Mouse (Mus musculus) neural tube, embryonic 13.5 days (tissue): ENCODE data around the gene Cybrd1. TPM values are rescaled to one million over a fixed set of nuclear protein-coding genes. Genes with fewer than 3 reads are reported as not detected.

ENCODE experiments used
- ATAC-seq: fragments of 200-750 bp; cut with Nextera tagmentation; 2 replicates; pipeline ENCODE4 v1.8.0; 2017; ENCODE audit warnings: low read depth, mild to moderate bottlenecking, moderate TSS enrichment, moderate library complexity
- H3K27ac ChIP-seq: fragments of 300-500 bp; sonication (generic); replicated peaks from 2 replicates; pipeline ENCODE4 v1.5.1; 2015; ENCODE audit warnings: moderate library complexity, mild to moderate bottlenecking, inconsistent platforms
- H3K27me3 ChIP-seq: fragments of 300-500 bp; sonication (generic); 2 replicates; pipeline ENCODE4 v1.6.1; 2015; ENCODE audit warnings: mild to moderate bottlenecking, inconsistent platforms
- H3K36me3 ChIP-seq: fragments of 300-500 bp; sonication (generic); 2 replicates; pipeline ENCODE4 v1.6.1; 2015; ENCODE audit warnings: mild to moderate bottlenecking, inconsistent platforms
- H3K4me1 ChIP-seq: fragments of 300-500 bp; sonication (generic); replicated peaks from 2 replicates; pipeline ENCODE4 v1.6.1; 2015; ENCODE audit warnings: inconsistent platforms
- H3K4me2 ChIP-seq: fragments of 300-500 bp; sonication (generic); 2 replicates; pipeline ENCODE4 v1.6.1; 2015; ENCODE audit warnings: inconsistent platforms, mild to moderate bottlenecking, moderate library complexity
- H3K4me3 ChIP-seq: fragments of 300-500 bp; sonication (generic); 2 replicates; pipeline ENCODE4 v1.5.1; 2015; ENCODE audit warnings: mild to moderate bottlenecking, inconsistent platforms
- H3K9ac ChIP-seq: fragments of 300-500 bp; sonication (generic); 2 replicates; pipeline ENCODE4 v1.6.1; 2015; ENCODE audit warnings: moderate library complexity, mild to moderate bottlenecking, inconsistent platforms
- H3K9me3 ChIP-seq: fragments of 300-500 bp; sonication (generic); 2 replicates; pipeline ENCODE4 v1.6.1; 2016; ENCODE audit warnings: inconsistent platforms
- WGBS: fragments of 180-500 bp; shearing (Covaris S2); methylation state at CpG from one replicate; pipeline ENCODE4 v1.1.7; 2015; 5-methylcytosine and 5-hydroxymethylcytosine counted together
- polyA plus RNA-seq: library from polyadenylated mRNA; unstranded; fragments of >200 nt; fragmentation: Nextera tagmentation; extraction: Ambion mirVana; gene quantifications from 2 replicates; pipeline ENCODE4 v1.2.1, GENCODE M21; 2015

Gene Cybrd1
- polyA plus RNA-seq, 1 experiment from 2014 or later = 2.7 TPM

DNA sequence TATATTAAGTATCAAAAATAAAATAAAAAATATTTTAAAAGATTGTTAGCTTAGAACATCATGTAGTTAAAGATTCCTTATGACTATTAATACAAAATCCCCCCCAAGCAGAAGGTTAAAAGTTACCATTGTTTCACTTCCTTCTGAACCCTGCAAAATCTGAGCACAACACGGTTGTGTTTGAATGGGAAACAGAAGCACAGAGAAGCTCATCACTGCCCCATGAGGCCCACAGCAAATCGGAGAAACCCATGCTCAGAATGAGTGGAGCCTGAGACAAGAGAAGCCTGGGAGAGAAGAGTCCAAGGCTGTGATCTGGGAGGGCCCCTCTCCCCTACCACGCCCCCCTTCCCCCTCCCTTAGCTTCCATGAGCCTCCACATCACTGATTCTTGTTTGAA lies 13.0 kb upstream of the Cybrd1 start:
- no peaks in the 10 kb centered on the region for H3K27me3 ChIP-seq
- no peaks in the 10 kb centered on the region for H3K4me1 ChIP-seq
- H3K4me2 ChIP-seq = no peak overlapping the region
- no peak for ATAC-seq
- H3K9me3 ChIP-seq = no peaks in the 10 kb centered on the region
- 75% methylated on average over 3 of the region's 3 CpGs for WGBS
- no peak overlapping the region for H3K4me3 ChIP-seq
- no peak overlapping the region for H3K27ac ChIP-seq
- H3K9ac ChIP-seq = no peak overlapping the region
- H3K36me3 ChIP-seq = peaks cover 10% of the 10 kb centered on the region; the same call in 1 of the 2 replicates

DNA sequence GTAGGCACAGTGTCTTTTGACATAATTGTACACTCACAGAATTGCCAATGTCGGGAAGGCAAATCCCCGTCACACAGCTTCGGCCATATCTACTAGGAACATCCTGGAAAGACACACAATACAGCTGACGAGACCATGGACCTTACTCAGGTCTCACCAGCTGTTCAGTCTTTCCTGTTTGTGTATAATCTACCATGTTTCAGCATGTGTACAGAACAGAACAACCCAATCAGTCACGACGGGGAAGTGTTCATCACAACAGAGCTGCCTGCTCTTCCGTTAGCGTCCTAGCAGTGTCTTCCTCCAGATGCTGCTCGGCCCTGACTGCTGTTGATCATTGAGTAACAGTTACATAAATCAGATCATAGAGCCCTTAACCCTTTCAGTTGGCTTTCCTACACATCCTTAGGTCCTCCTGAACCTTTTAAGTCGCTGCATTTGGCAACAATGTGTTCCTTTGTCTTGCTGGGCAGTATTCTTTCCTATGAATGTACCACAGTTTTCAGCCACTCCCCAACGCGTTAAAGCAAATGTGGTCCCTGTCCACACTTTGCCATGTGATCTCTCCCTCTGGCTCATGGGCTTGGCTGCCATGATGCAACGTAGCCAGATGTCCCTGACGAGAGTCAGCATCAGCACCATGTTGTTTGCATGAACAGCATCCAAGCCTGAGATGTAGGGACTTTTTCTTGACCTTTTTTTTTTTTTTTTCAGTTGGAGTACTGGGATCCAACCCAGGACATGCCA lies 12.1 kb upstream of the Cybrd1 start:
- Histone ChIP-seq H3K9ac (no peak overlapping the region), H3K27me3 (no peaks in the 10 kb centered on the region), H3K4me3 (no peak overlapping the region), H3K27ac (no peak overlapping the region), H3K4me2 (no peak overlapping the region), H3K9me3 (no peaks in the 10 kb centered on the region), H3K36me3 (peaks cover 7% of the 10 kb centered on the region; the same call in 1 of the 2 replicates), H3K4me1 (no peaks in the 10 kb centered on the region)
- WGBS = 85% methylated on average over 14 of the region's 14 CpGs
- no peak for ATAC-seq

- Histone ChIP-seq H3K4me1 (no peaks in the 10 kb centered on the region), H3K9me3 (no peaks in the 10 kb centered on the region), H3K27ac (no peak overlapping the region), H3K36me3 (no peaks in the 10 kb centered on the region), H3K4me3 (no peak overlapping the region), H3K4me2 (no peak overlapping the region), H3K9ac (no peak overlapping the region), H3K27me3 (no peaks in the 10 kb centered on the region)
- ATAC-seq = no peak
- WGBS = 64% methylated on average over 2 of the region's 2 CpGs
Measured at GRCm38 (mm10) chr2:71107225-71107624, 10.5 kb upstream of the Cybrd1 start.

DNA sequence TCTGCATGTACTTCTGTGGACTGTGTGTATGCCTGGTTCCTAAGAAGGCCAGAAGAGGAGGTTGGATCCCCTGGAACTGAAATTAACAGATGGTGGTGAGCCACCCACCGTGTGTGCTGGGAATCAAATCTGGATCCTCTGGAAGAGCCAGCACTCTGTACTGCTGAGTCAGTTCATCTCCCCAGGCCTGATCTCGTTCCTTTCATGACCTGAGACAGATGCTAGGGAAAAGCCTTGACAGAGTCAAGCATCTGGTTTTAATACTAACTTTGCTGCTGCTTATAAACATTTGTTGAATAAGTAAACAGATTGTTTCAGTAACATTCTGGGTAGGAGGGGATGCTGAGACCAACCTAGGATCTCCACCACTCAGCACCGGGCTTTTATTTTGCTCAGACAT lies 9.2 kb upstream of the Cybrd1 start:
- Histone ChIP-seq H3K4me1 (no peaks in the 10 kb centered on the region), H3K36me3 (no peaks in the 10 kb centered on the region), H3K27me3 (no peaks in the 10 kb centered on the region), H3K4me2 (no peak overlapping the region), H3K4me3 (no peak overlapping the region), H3K27ac (no peak overlapping the region), H3K9ac (no peak overlapping the region), H3K9me3 (no peaks in the 10 kb centered on the region)
- WGBS = 84% methylated on average over 3 of the region's 3 CpGs
- ATAC-seq = no peak

GRCm38 (mm10) chr2:71113489-71114171 lies 4.1 kb upstream of the Cybrd1 start:
- peaks cover 19% of the 10 kb centered on the region for H3K27me3 ChIP-seq
- 82% methylated on average over 6 of the region's 6 CpGs for WGBS
- no peak overlapping the region for H3K27ac ChIP-seq
- peaks cover 12% of the 10 kb centered on the region for H3K4me1 ChIP-seq
- peaks cover 4% of the 10 kb centered on the region; the same call in 1 of the 2 replicates for H3K36me3 ChIP-seq
- H3K9ac ChIP-seq = no peak overlapping the region
- no peak overlapping the region for H3K4me3 ChIP-seq
- H3K9me3 ChIP-seq = 0 out of 2 replicates have a peak, but pooled peaks cover 3% of the 10 kb centered on the region
- H3K4me2 ChIP-seq = no peak overlapping the region
- ATAC-seq = no peak

DNA sequence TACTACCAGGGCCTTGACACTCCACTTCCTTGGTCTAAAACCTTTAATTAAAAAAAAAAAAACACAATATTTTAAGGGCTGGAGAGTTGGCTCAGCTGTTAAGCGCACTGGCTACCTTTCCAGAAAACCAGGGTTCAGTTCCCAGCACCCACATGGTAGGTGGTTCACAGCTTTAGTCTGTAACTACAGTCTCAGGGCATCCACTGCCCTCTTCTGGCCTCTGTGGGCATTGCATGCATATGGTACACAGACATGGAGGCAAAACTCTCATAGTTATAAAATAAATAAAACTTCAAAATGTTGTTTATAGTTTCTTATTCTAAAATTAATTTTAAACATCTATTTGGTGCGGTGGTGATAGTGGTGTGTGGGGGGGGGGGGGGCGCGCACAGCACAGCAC lies 1.6 kb upstream of the Cybrd1 start:
- Histone ChIP-seq H3K9me3 (0 out of 2 replicates have a peak, but pooled peaks cover 3% of the 10 kb centered on the region), H3K36me3 (peaks cover 4% of the 10 kb centered on the region; the same call in 1 of the 2 replicates), H3K27ac (no peak overlapping the region), H3K27me3 (peaks cover 24% of the 10 kb centered on the region), H3K4me1 (peaks cover 12% of the 10 kb centered on the region), H3K9ac (no peak overlapping the region), H3K4me3 (no peak overlapping the region), H3K4me2 (no peak overlapping the region)
- no peak for ATAC-seq
- WGBS = 93% methylated on average over 4 of the region's 4 CpGs

DNA sequence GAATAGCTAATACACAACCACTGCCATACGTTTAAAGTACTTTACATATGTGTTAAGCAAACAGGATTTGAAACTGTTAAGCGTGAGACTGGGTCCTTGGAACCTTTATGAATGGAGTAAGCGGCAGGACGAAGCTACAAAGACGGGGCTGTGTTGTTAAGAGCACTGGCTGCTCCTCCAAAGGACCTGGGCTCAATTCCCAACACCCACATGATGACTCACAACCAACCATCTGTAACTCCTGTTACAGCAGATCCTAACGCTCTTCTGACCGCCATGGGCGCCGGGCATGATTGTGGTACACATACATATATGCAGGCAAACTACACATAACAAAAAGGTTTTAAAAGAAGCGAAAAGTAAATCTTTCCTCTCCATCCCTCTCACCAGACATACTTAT lies 3.1 kb downstream of the Cybrd1 start:
- H3K4me1 ChIP-seq = peaks cover 23% of the 10 kb centered on the region
- H3K27me3 ChIP-seq = peaks cover 24% of the 10 kb centered on the region
- H3K36me3 ChIP-seq = no peaks in the 10 kb centered on the region
- 0 out of 2 replicates have a peak, but pooled peaks cover 3% of the 10 kb centered on the region for H3K9me3 ChIP-seq
- WGBS = 79% methylated on average over 10 of the region's 10 CpGs
- ATAC-seq = no peak
- no peak overlapping the region for H3K4me3 ChIP-seq
- H3K27ac ChIP-seq = no peak overlapping the region
- no peak overlapping the region for H3K4me2 ChIP-seq
- no peak overlapping the region for H3K9ac ChIP-seq

DNA sequence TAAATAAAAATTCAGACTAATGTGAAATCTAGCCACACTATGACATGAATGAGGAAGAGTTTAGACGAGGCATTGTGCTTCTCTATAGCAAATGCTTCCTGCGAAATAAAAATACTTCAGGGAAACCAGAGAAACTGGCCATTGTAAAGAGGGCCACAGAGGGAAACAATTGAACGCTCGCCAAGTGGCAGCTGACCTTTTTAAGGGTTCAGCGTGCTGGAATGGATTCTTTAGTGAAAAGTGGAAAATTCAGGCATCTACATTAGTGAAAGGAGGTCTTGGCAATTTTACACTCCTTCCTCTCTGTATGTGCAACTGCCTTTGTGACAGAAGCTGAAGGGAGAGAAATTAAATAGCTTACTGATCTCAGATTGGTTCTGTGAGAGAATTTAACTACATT lies 3.7 kb downstream of the Cybrd1 start:
- Histone ChIP-seq H3K36me3 (no peaks in the 10 kb centered on the region), H3K4me1 (peaks cover 23% of the 10 kb centered on the region), H3K4me2 (no peak overlapping the region), H3K27me3 (peaks cover 24% of the 10 kb centered on the region), H3K9ac (no peak overlapping the region), H3K27ac (no peak overlapping the region), H3K9me3 (no peaks in the 10 kb centered on the region), H3K4me3 (no peak overlapping the region)
- no peak for ATAC-seq
- WGBS = 11% methylated on average over 5 of the region's 5 CpGs

- peak overlapping the region; percentile 10; the same call in 1 of the 2 replicates for H3K27ac ChIP-seq
Measured at GRCm38 (mm10) chr2:71122268-71123029, 4.7 kb downstream of the Cybrd1 start.

DNA sequence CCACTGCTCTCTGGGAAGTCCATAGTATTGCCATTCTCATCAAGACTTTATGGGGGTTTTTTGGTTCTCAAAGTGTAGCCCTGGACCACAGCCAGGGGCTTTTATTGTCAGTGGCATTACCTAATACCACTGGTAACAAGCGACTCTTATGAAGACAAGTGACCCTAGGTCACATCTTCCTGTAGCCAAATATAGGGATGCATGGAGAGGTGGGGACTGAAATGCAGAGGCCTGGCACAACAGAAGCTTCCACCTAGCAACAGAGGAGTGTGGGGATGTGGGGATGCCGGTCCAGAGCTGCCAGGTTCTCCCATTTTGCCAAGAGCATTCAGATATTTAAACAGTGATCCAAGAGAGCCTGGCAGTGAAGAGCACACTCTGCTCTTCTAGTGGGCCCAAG lies 5.9 kb downstream of the Cybrd1 start:
- ATAC-seq = no peak
- peaks cover 11% of the 10 kb centered on the region for H3K4me1 ChIP-seq
- no peak overlapping the region for H3K4me3 ChIP-seq
- H3K36me3 ChIP-seq = no peaks in the 10 kb centered on the region
- H3K9me3 ChIP-seq = no peaks in the 10 kb centered on the region
- no peak overlapping the region for H3K9ac ChIP-seq
- WGBS = 52% methylated on average over 2 of the region's 2 CpGs
- H3K4me2 ChIP-seq = no peak overlapping the region
- no peak overlapping the region for H3K27ac ChIP-seq
- H3K27me3 ChIP-seq = peaks cover 5% of the 10 kb centered on the region

More at GRCm38 (mm10) chr2:71122268-71123029, 4.7 kb downstream of the Cybrd1 start:
- peaks cover 23% of the 10 kb centered on the region for H3K4me1 ChIP-seq
- H3K9ac ChIP-seq = no peak overlapping the region
- peaks cover 16% of the 10 kb centered on the region for H3K27me3 ChIP-seq
- H3K36me3 ChIP-seq = no peaks in the 10 kb centered on the region
- no peak overlapping the region for H3K4me2 ChIP-seq
- ATAC-seq = no peak
- no peaks in the 10 kb centered on the region for H3K9me3 ChIP-seq
- H3K4me3 ChIP-seq = no peak overlapping the region
- WGBS = 46% methylated on average over 13 of the region's 13 CpGs

DNA sequence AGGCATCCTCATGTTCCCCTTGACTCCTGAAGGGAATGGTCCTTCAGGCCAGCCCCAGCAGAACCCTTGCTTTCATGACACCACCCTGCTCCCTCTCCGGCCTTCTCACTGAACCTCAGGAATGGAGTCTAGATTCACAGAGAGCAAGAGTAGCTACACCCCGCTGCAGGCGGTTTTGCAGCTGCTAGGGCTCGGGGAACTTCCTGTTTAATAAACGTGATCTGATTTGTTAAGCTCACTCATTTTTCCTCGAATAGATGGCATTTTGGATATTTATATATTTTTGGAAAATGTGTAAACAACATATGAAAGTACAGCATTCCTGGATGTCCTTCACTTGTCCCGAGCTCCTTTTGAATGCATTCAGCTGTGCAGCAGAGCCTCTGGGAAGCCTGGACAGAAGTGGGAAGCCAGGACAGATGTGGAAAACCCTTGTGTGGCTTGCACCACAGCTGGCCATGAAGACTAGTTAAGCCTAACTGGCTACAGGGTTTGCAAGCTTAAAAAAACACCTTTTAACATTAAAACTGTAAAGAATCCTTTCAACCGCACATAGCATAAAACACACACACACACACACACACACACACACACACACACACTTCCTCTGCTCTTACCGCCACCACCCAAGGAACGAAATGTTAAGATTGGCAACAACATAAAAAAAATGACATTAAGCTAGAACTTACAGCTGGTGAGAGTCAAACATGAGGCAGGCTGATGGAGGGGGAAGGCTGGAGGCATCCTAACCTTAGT lies 10.2 kb downstream of the Cybrd1 start:
- Histone ChIP-seq H3K4me2 (no peak overlapping the region), H3K4me1 (no peaks in the 10 kb centered on the region), H3K27ac (no peak overlapping the region), H3K9me3 (no peaks in the 10 kb centered on the region), H3K9ac (no peak overlapping the region), H3K4me3 (no peak overlapping the region), H3K27me3 (no peaks in the 10 kb centered on the region), H3K36me3 (no peaks in the 10 kb centered on the region)
- whole genome bisulfite sequencing = 86% methylated on average over 10 of the region's 10 CpGs
- no peak for ATAC-seq
